Mouse (Mus musculus): Measurements from ENCODE around the gene Trp53rka. TPM values are rescaled to one million over a fixed set of nuclear protein-coding genes. Genes with fewer than 3 reads are reported as not detected.

Gene Trp53rka
- polyA plus RNA-seq, 1 experiment from 2014 or later, result 4.6 TPM

DNA sequence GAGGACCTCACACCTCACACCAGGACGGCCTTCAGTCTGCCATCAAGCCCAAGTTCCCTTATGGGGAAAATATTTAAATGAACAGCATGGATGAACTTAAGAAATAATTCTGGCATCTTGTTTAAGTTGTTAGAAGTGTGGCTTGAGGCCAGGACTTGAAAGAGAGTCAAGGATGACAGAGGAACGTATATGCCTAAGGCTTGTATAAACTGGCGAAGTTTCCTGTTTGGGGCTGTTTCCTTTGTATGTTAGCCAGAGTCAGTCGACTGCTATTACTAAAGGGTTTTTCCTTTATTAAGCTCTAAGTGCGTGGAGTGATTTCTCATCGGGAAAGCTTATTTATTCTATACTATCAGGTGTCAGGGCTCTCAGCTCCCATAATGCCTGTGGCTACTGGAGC, 5.7 kb upstream of the Trp53rka start:
- no peak overlapping the region for H3K27ac ChIP-seq
- H3K79me2 ChIP-seq (ENCODE audit: inconsistent target), result no peaks in the 10 kb centered on the region
- H3K36me3 ChIP-seq (ENCODE audit: inconsistent target), result no peaks in the 10 kb centered on the region
- H3K4me3 ChIP-seq (ENCODE audit: inconsistent target), result no peak overlapping the region
- 71% methylated on average over 6 of the region's 6 CpGs for WGBS (ENCODE audit: missing documents)

DNA sequence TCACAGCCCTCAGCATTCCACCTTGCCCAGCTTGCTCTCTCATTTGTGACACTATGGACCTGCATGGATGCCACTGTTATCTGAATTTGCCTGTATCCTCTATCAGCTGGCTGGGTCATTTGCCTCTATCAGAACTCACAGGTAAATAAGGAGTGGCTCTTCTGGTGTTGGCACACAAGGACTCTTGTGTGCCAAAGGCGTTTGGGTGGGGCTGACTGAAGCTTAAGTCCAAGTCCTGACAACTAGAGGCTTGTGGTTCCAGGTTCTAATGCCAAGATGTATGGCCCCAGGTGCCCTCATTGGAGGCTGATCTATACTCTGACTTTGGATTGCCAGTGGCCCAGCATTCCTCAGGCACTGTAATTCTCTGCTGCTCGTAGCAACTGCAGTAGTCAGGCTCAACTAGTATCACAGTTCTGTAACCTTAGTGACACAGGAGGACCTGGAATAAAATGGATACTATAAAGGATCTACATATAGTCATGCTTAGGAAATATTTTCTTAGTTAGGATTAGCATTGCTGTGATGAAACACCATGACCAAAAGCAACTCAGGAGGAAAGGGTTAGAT, 4.7 kb upstream of the Trp53rka start:
- no peak overlapping the region for H3K4me3 ChIP-seq (ENCODE audit: inconsistent target)
- 92% methylated on average over 2 of the region's 2 CpGs for WGBS (ENCODE audit: missing documents)
- H3K36me3 ChIP-seq (ENCODE audit: inconsistent target), result no peaks in the 10 kb centered on the region
- no peaks in the 10 kb centered on the region for H3K79me2 ChIP-seq (ENCODE audit: inconsistent target)
- no peak overlapping the region for H3K27ac ChIP-seq

DNA sequence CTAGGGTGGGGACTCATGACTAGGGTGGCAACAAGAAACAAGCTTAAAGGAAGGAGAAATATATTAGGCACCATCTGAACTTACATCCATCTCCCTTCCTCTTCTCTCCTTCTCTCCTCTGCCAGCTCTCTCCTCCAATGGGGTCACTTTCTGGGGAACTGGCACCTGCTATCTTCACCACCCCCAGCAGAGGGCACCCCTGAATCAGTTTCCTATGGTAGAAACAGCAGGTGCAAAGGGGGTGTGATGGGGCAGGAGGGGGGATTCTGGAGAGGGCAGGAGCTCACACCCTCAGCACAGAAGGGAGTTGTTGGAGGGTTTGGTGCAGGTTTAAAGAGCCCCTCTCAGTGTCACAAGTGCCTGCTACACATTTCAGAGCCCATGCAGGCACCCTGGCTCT, 3.1 kb upstream of the Trp53rka start:
- no peak overlapping the region for H3K4me3 ChIP-seq (ENCODE audit: inconsistent target)
- no peak overlapping the region for H3K27ac ChIP-seq
- H3K79me2 ChIP-seq (ENCODE audit: inconsistent target), result peaks cover 10% of the 10 kb centered on the region; the same call in 1 of the 2 replicates
- no peaks in the 10 kb centered on the region for H3K36me3 ChIP-seq (ENCODE audit: inconsistent target)

- 43% methylated on average over 2 of the region's 2 CpGs for WGBS (ENCODE audit: missing documents)
- H3K79me2 ChIP-seq (ENCODE audit: inconsistent target), result peaks cover 10% of the 10 kb centered on the region; the same call in 1 of the 2 replicates
- no peak overlapping the region for H3K27ac ChIP-seq
- H3K4me3 ChIP-seq (ENCODE audit: inconsistent target), result no peak overlapping the region
- peaks cover 12% of the 10 kb centered on the region for H3K36me3 ChIP-seq (ENCODE audit: inconsistent target)
Measured at GRCm38 (mm10) chr2:165494495-165494894, 1.4 kb upstream of the Trp53rka start.

DNA sequence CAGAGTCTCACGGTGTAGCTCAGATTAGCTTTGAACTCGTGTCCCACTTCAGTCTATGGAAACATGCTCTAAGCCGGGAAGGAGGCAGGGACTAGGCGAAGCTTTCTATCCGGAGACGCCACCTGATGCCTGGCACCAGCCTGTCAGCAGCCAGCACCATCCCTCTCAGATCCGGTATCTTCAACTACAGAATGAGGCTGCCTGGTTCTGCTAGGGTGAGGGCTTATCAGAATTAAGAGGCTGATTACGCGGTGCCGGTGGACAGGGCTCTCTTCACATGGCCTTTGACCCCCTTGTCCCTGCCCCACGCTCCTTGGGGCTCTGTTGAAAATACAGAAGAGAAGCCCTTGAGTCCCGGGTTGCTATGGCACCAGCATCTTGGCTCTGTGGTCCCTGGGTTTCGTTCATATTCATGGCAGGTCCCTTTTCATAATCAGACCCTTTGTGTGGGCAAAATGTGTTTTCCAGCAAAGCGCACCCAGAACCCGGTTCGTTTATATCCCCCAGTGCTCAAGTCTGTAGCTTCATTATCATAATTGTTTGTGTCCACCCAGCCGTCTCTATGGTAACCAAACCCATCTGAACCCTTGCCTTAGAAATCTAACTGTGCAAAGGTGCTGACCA, 575 bp upstream of the Trp53rka start:
- Histone ChIP-seq H3K36me3 (ENCODE audit: inconsistent target) (peaks cover 13% of the 10 kb centered on the region), H3K4me3 (ENCODE audit: inconsistent target) (peak overlapping the region; percentile 36), H3K27ac (peak overlapping the region; percentile 24; the same call in 1 of the 2 replicates), H3K79me2 (ENCODE audit: inconsistent target) (peaks cover 10% of the 10 kb centered on the region; the same call in 1 of the 2 replicates)
- WGBS (ENCODE audit: missing documents), result 42% methylated on average over 17 of the region's 17 CpGs

DNA sequence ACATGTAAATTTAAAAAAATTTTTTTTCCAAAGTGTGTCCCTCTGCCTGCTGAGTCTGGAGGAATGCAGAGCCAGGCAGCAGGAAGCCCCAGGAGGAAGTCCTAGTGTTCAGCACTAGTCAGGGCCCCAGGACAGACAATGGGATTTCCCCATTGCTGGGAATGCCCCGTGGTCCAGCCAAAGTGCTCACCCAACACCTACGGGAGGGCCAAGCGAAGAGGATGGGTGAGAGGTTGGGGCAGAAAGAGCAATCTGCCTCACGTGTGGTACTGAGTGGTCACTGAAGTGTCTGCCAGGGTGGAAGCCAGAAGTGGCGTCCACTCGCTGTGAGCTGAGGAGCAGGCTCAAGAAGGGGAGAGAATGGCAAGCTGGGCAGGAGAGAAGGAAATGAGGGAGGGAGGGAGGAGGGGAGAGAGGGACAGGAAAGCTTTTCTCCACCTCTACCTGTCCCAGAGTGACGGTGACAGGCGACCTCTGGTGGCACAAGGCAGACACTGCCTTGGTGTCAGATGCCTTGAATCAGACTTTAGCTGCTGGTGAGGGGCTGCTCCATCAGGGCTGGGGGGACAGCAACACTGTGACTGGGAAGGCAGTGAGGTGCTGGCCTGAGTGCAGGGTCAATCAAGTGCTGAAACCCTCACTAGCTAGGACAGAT, 6.1 kb downstream of the Trp53rka start:
- no peak overlapping the region for H3K27ac ChIP-seq
- no peak overlapping the region for H3K4me3 ChIP-seq (ENCODE audit: inconsistent target)
- 9% methylated on average over 8 of the region's 8 CpGs for WGBS (ENCODE audit: missing documents)
- peaks cover 13% of the 10 kb centered on the region for H3K36me3 ChIP-seq (ENCODE audit: inconsistent target)
- peaks cover 3% of the 10 kb centered on the region; the same call in 1 of the 2 replicates for H3K79me2 ChIP-seq (ENCODE audit: inconsistent target)

- 86% methylated on average over 5 of the region's 5 CpGs for WGBS (ENCODE audit: missing documents)
- H3K36me3 ChIP-seq (ENCODE audit: inconsistent target), result peaks cover 13% of the 10 kb centered on the region
- H3K4me3 ChIP-seq (ENCODE audit: inconsistent target), result no peak overlapping the region
- no peaks in the 10 kb centered on the region; the same call in 1 of the 2 replicates for H3K79me2 ChIP-seq (ENCODE audit: inconsistent target)
- no peak overlapping the region for H3K27ac ChIP-seq
Measured at GRCm38 (mm10) chr2:165486401-165486800, 6.7 kb downstream of the Trp53rka start.

- Histone ChIP-seq H3K27ac (no peak overlapping the region), H3K4me3 (ENCODE audit: inconsistent target) (no peak overlapping the region), H3K36me3 (ENCODE audit: inconsistent target) (peaks cover 13% of the 10 kb centered on the region), H3K79me2 (ENCODE audit: inconsistent target) (no peaks in the 10 kb centered on the region; the same call in 1 of the 2 replicates)
- 88% methylated on average over 3 of the region's 3 CpGs for WGBS (ENCODE audit: missing documents)
Measured at GRCm38 (mm10) chr2:165485826-165486225, 7.3 kb downstream of the Trp53rka start.

DNA sequence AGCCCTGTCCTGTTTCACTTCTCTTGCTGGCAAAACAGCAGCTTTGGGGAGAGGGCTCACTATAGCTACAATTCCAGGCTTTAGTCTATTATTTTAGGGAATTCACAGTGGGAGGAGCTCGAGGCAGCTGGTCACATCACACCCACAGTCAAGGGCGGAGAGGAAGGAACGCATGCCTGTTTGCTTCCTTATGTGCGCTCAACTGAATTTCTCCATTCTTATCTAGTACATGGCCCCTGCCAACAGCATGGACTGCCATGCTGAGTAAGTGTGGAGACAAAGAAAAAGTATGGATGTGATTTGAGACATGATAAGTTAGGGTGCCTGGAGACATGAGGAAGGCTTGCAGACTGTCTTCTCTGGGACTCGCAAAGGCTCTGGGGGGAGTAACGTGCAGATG, 9.0 kb downstream of the Trp53rka start:
- no peak overlapping the region for H3K27ac ChIP-seq
- no peaks in the 10 kb centered on the region for H3K79me2 ChIP-seq (ENCODE audit: inconsistent target)
- WGBS (ENCODE audit: missing documents), result 71% methylated on average over 6 of the region's 6 CpGs
- H3K4me3 ChIP-seq (ENCODE audit: inconsistent target), result no peak overlapping the region
- H3K36me3 ChIP-seq (ENCODE audit: inconsistent target), result no peaks in the 10 kb centered on the region

DNA sequence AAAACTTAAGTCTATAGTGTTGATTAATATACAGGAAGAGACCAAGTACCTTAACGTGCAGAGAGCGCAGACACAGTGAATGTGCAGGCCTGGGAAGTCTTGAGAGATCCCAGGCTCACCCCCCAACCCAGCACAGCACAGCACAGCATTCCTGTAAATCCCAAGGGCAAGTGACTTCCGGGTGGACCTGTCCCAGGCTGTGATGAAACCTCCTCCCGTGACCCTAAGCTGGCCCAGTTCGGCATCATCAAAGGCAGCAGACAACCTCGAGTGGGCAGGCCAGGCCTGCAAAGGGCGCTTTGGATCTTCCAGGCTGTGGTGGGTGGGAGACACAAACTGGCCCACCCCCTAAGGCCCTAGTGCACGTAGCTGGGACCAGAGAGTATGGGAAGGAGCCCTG, 11.1 kb downstream of the Trp53rka start:
- Histone ChIP-seq H3K79me2 (ENCODE audit: inconsistent target) (no peaks in the 10 kb centered on the region), H3K27ac (no peak overlapping the region), H3K4me3 (ENCODE audit: inconsistent target) (no peak overlapping the region), H3K36me3 (ENCODE audit: inconsistent target) (no peaks in the 10 kb centered on the region)
- 83% methylated on average over 8 of the region's 8 CpGs for WGBS (ENCODE audit: missing documents)

DNA sequence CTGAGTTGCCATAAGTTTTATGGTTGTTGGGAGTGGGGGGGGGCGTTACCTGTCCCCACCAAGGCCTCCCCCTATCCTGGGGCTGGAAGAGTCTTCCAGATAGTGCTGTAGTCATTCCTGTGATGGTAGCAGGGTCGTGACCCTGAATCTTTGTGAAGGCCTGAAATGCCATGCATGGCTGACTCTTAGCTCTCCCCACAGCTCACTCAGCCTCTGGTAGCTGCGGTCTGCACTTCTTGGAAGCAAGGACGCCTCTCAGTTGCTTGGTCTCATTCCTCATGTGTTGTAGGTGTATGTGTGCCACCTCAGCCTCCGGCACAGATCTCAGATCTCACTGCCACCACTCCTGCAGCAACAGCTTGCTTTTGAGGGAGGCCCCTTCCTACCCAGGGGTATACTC, 17.3 kb downstream of the Trp53rka start:
- Histone ChIP-seq H3K4me3 (ENCODE audit: inconsistent target) (no peak overlapping the region), H3K36me3 (ENCODE audit: inconsistent target) (no peaks in the 10 kb centered on the region), H3K27ac (no peak overlapping the region), H3K79me2 (ENCODE audit: inconsistent target) (no peaks in the 10 kb centered on the region)
- 87% methylated on average over 5 of the region's 5 CpGs for WGBS (ENCODE audit: missing documents)

DNA sequence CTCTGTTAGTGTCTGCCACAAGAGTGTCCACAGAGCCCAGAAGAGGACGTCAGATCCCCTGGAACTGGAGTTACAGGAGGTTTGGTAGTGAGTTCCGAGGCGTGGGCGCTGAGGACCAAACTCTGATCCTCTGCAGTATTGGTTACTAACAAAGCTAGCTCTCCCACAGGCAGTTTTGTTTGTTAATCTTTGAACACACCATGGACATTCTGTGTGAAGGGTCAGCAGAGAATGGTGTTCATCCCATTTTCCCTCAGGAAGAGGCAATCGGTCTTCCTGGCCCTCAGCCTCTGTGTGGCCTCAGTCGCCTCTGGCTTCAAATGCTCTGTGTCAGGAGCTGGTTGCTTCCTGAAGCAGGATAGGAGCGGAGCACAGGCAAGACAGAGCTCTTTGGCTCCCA, 17.7 kb downstream of the Trp53rka start:
- no peaks in the 10 kb centered on the region for H3K36me3 ChIP-seq (ENCODE audit: inconsistent target)
- H3K79me2 ChIP-seq (ENCODE audit: inconsistent target), result no peaks in the 10 kb centered on the region
- WGBS (ENCODE audit: missing documents), result 88% methylated on average over 7 of the region's 7 CpGs
- no peak overlapping the region for H3K4me3 ChIP-seq (ENCODE audit: inconsistent target)
- H3K27ac ChIP-seq, result no peak overlapping the region

- Histone ChIP-seq H3K36me3 (ENCODE audit: inconsistent target) (no peaks in the 10 kb centered on the region), H3K4me3 (ENCODE audit: inconsistent target) (no peak within 1 kb of the TSS), H3K79me2 (ENCODE audit: inconsistent target) (no peaks in the 10 kb centered on the region), H3K27ac (no peak within 1 kb of the TSS)
- WGBS (ENCODE audit: missing documents), result 7% methylated on average over 33 of the region's 35 CpGs
Measured at GRCm38 (mm10) chr2:165473003-165473402, 20.1 kb downstream of the Trp53rka start, which contains the start of gene Slc13a3. Slc13a3 (minus strand) TSS chr2:165473230.

GRCm38 (mm10) chr2:165471943-165472342, 21.2 kb downstream of the Trp53rka start:
- 90% methylated on average over 11 of the region's 11 CpGs for WGBS (ENCODE audit: missing documents)
- H3K4me3 ChIP-seq (ENCODE audit: inconsistent target), result no peak overlapping the region

GRCm38 (mm10) chr2:165470167-165470566, 23.0 kb downstream of the Trp53rka start:
- 19% methylated on average over 5 of the region's 5 CpGs for whole genome bisulfite sequencing (ENCODE audit: missing documents)
- Histone ChIP-seq H3K27ac (no peak overlapping the region), H3K36me3 (ENCODE audit: inconsistent target) (no peaks in the 10 kb centered on the region), H3K79me2 (ENCODE audit: inconsistent target) (no peaks in the 10 kb centered on the region), H3K4me3 (ENCODE audit: inconsistent target) (no peak overlapping the region)

More at GRCm38 (mm10) chr2:165471943-165472342, 21.2 kb downstream of the Trp53rka start:
- H3K79me2 ChIP-seq (ENCODE audit: inconsistent target), result no peaks in the 10 kb centered on the region
- no peaks in the 10 kb centered on the region for H3K36me3 ChIP-seq (ENCODE audit: inconsistent target)
- no peak overlapping the region for H3K27ac ChIP-seq

Data from macrophage (primary cell).